Mouse (Mus musculus): ENCODE measurements at regions not wholly inside any gene's neighbourhood (a gene's known extent, or its start where the extent isn't known, plus 50 kb on each side); places are given as distances from the start of the nearest gene placed in this dataset.

- no peaks in the 10 kb centered on the region for H3K36me3 ChIP-seq (replicated peaks; ENCODE audit: insufficient read depth, low read length)
- 40% methylated on average over 7 of the region's 7 CpGs for WGBS (ENCODE audit: insufficient replicate concordance)
- H3K27ac ChIP-seq (ENCODE audit: low read depth): peak overlapping the region; percentile 6; the same call in 1 of the 2 replicates
- H3K27me3 ChIP-seq (ENCODE audit: insufficient read depth, low read length): no peaks in the 10 kb centered on the region
- H3K9me3 ChIP-seq (ENCODE audit: low read length): no peaks in the 10 kb centered on the region
- no peak overlapping the region for H3K9ac ChIP-seq (replicated peaks)
- DNase-seq (no peak), ATAC-seq (no peak)
- H3K4me3 ChIP-seq (ENCODE audit: low read depth, low read length): no peak overlapping the region
- TF ChIP-seq CTCF (IDR thresholded peaks at IDR 0.05; ENCODE audit: low read depth): no peak
- no peak for TF ChIP-seq EP300 (IDR thresholded peaks at IDR 0.05; ENCODE audit: low read depth)
- peaks cover 3% of the 10 kb centered on the region for H3K4me1 ChIP-seq (ENCODE audit: insufficient read depth)
- peak overlapping the region; percentile 40 for H3K4me2 ChIP-seq (ENCODE audit: low read depth, low read length)
These were observed 174.2 kb upstream of the Cxcr4 start for GRCm38 (mm10) chr1:128766193-128766893.

GRCm38 (mm10) chr1:128765626-128766025 is 173.5 kb upstream of the Cxcr4 start:
- no peaks in the 10 kb centered on the region for H3K27me3 ChIP-seq (ENCODE audit: insufficient read depth, low read length)
- WGBS (ENCODE audit: insufficient replicate concordance): 64% methylated on average over 2 of the region's 2 CpGs
- H3K9ac ChIP-seq (replicated peaks): no peak overlapping the region
- H3K27ac ChIP-seq (ENCODE audit: low read depth): no peak overlapping the region
- TF ChIP-seq EP300 (IDR thresholded peaks at IDR 0.05; ENCODE audit: low read depth) (no peak), CTCF (IDR thresholded peaks at IDR 0.05; ENCODE audit: low read depth) (no peak)
- peaks cover 3% of the 10 kb centered on the region for H3K4me1 ChIP-seq (ENCODE audit: insufficient read depth)
- H3K4me2 ChIP-seq (ENCODE audit: low read depth, low read length): no peak overlapping the region
- no peak overlapping the region for H3K4me3 ChIP-seq (ENCODE audit: low read depth, low read length)
- no peaks in the 10 kb centered on the region for H3K9me3 ChIP-seq (ENCODE audit: low read length)
- H3K36me3 ChIP-seq (replicated peaks; ENCODE audit: insufficient read depth, low read length): no peaks in the 10 kb centered on the region
- DNase-seq: no peak
- no peak for ATAC-seq

- TF ChIP-seq CTCF (IDR thresholded peaks at IDR 0.05; ENCODE audit: low read depth): no peak
- no peak for TF ChIP-seq EP300 (IDR thresholded peaks at IDR 0.05; ENCODE audit: low read depth)
- Histone ChIP-seq H3K36me3 (replicated peaks; ENCODE audit: insufficient read depth, low read length) (no peaks in the 10 kb centered on the region), H3K27me3 (ENCODE audit: insufficient read depth, low read length) (no peaks in the 10 kb centered on the region), H3K4me2 (ENCODE audit: low read depth, low read length) (no peak overlapping the region), H3K27ac (ENCODE audit: low read depth) (no peak overlapping the region), H3K4me3 (ENCODE audit: low read depth, low read length) (no peak overlapping the region), H3K9me3 (ENCODE audit: low read length) (no peaks in the 10 kb centered on the region), H3K4me1 (ENCODE audit: insufficient read depth) (peaks cover 3% of the 10 kb centered on the region), H3K9ac (replicated peaks) (no peak overlapping the region)
- 77% methylated on average over 3 of the region's 3 CpGs for WGBS (ENCODE audit: insufficient replicate concordance)
- DNase-seq (no peak), ATAC-seq (no peak)
These were observed 173.0 kb upstream of the Cxcr4 start for GRCm38 (mm10) chr1:128765142-128765541.

- Histone ChIP-seq H3K36me3 (replicated peaks; ENCODE audit: insufficient read depth, low read length) (no peaks in the 10 kb centered on the region), H3K9me3 (ENCODE audit: low read length) (no peaks in the 10 kb centered on the region), H3K9ac (replicated peaks) (no peak overlapping the region), H3K27me3 (ENCODE audit: insufficient read depth, low read length) (no peaks in the 10 kb centered on the region), H3K4me1 (ENCODE audit: insufficient read depth) (peaks cover 3% of the 10 kb centered on the region), H3K4me2 (ENCODE audit: low read depth, low read length) (no peak overlapping the region), H3K4me3 (ENCODE audit: low read depth, low read length) (no peak overlapping the region), H3K27ac (ENCODE audit: low read depth) (no peak overlapping the region)
- no peak for DNase-seq
- TF ChIP-seq CTCF (IDR thresholded peaks at IDR 0.05; ENCODE audit: low read depth) (no peak), EP300 (IDR thresholded peaks at IDR 0.05; ENCODE audit: low read depth) (no peak)
- ATAC-seq: no peak
- 81% methylated on average over 4 of the region's 4 CpGs for WGBS (ENCODE audit: insufficient replicate concordance)
These were observed 170.8 kb upstream of the Cxcr4 start for GRCm38 (mm10) chr1:128762854-128763253.

GRCm38 (mm10) chr1:128762076-128762475 is 170.0 kb upstream of the Cxcr4 start:
- H3K4me2 ChIP-seq (ENCODE audit: low read depth, low read length): no peak overlapping the region
- no peaks in the 10 kb centered on the region for H3K36me3 ChIP-seq (replicated peaks; ENCODE audit: insufficient read depth, low read length)
- no peak overlapping the region for H3K27ac ChIP-seq (ENCODE audit: low read depth)
- H3K4me1 ChIP-seq (ENCODE audit: insufficient read depth): peaks cover 3% of the 10 kb centered on the region
- ATAC-seq (no peak), DNase-seq (no peak)
- H3K4me3 ChIP-seq (ENCODE audit: low read depth, low read length): no peak overlapping the region
- no peak overlapping the region for H3K9ac ChIP-seq (replicated peaks)
- TF ChIP-seq CTCF (IDR thresholded peaks at IDR 0.05; ENCODE audit: low read depth): no peak
- no peak for TF ChIP-seq EP300 (IDR thresholded peaks at IDR 0.05; ENCODE audit: low read depth)
- H3K27me3 ChIP-seq (ENCODE audit: insufficient read depth, low read length): no peaks in the 10 kb centered on the region
- H3K9me3 ChIP-seq (ENCODE audit: low read length): no peaks in the 10 kb centered on the region
- 54% methylated on average over 5 of the region's 5 CpGs for WGBS (ENCODE audit: insufficient replicate concordance)

GRCm38 (mm10) chr1:128758802-128759481 is 166.8 kb upstream of the Cxcr4 start:
- 86% methylated on average over 11 of the region's 11 CpGs for WGBS (ENCODE audit: insufficient replicate concordance)
- no peak for ATAC-seq

More at GRCm38 (mm10) chr1:128758802-128759481, 166.8 kb upstream of the Cxcr4 start:
- Histone ChIP-seq H3K4me1 (ENCODE audit: insufficient read depth) (no peaks in the 10 kb centered on the region), H3K36me3 (replicated peaks; ENCODE audit: insufficient read depth, low read length) (no peaks in the 10 kb centered on the region), H3K27me3 (ENCODE audit: insufficient read depth, low read length) (no peaks in the 10 kb centered on the region), H3K9ac (replicated peaks) (no peak overlapping the region), H3K9me3 (ENCODE audit: low read length) (no peaks in the 10 kb centered on the region), H3K27ac (ENCODE audit: low read depth) (no peak overlapping the region), H3K4me3 (ENCODE audit: low read depth, low read length) (no peak overlapping the region), H3K4me2 (ENCODE audit: low read depth, low read length) (no peak overlapping the region)
- TF ChIP-seq CTCF (IDR thresholded peaks at IDR 0.05; ENCODE audit: low read depth): no peak
- DNase-seq: no peak
